Mouse (Mus musculus) liver, adult 2 months (tissue): ENCODE measurements at regions not wholly inside any gene's neighbourhood (a gene's known extent, or its start where the extent isn't known, plus 50 kb on each side); places are given as distances from the start of the nearest gene placed in this dataset.
"Not testable (repeated sequence)": the region's sequence is repeated elsewhere in the genome, so short reads cannot be mapped to it uniquely, and the experiment has no call there.

Experiments used
- DNase-seq: peaks from one replicate; pipeline ENCODE4 v3.0.0-alpha.2; 2011; ENCODE audit warnings: low read depth, low spot score; ENCODE audit errors: extremely low read depth
- H3K27ac ChIP-seq: fragments of 200-500 bp; replicated peaks from 2 replicates; pipeline ENCODE4 v1.5.1; 2012; ENCODE audit warnings: low read depth, mild to moderate bottlenecking, control low read depth, inconsistent platforms, low read length; ENCODE audit not compliant: insufficient read depth
- H3K27me3 ChIP-seq: fragments of 200-500 bp; 2 replicates; pipeline ENCODE4 v1.6.1; 2012; ENCODE audit warnings: mild to moderate bottlenecking, moderate library complexity, low read length, inconsistent platforms; ENCODE audit not compliant: control insufficient read depth, insufficient read depth
- H3K36me3 ChIP-seq: fragments of 200-500 bp; 2 replicates; pipeline ENCODE4 v1.6.1; 2012; ENCODE audit warnings: low read length, inconsistent platforms; ENCODE audit not compliant: control insufficient read depth, insufficient read depth
- H3K4me1 ChIP-seq: fragments of 200-500 bp; 2 replicates; pipeline ENCODE4 v1.6.1; 2011; ENCODE audit warnings: low read length; ENCODE audit not compliant: control insufficient read depth, insufficient read depth
- H3K4me3 ChIP-seq: fragments of 200-500 bp; 2 replicates; pipeline ENCODE4 v1.5.1; 2011; ENCODE audit warnings: low read depth, mild to moderate bottlenecking, control low read depth, low read length, moderate library complexity; ENCODE audit not compliant: insufficient read depth
- H3K79me2 ChIP-seq: fragments of 200-500 bp; 2 replicates; pipeline ENCODE4 v1.6.1; 2012; ENCODE audit warnings: inconsistent platforms, mild to moderate bottlenecking, low read length, moderate library complexity; ENCODE audit not compliant: control insufficient read depth, insufficient read depth
- H3K9ac ChIP-seq: fragments of 200-500 bp; 2 replicates; pipeline ENCODE4 v1.6.1; 2012; ENCODE audit warnings: low read depth, mild to moderate bottlenecking, control low read depth, inconsistent platforms, low read length
- CTCF ChIP-seq: fragments of 200-500 bp; IDR thresholded peaks from 2 replicates; pipeline ENCODE4 v1.5.1; 2011; ENCODE audit warnings: low read depth, low read length, control low read depth
- POLR2A ChIP-seq: fragments of 200-500 bp; IDR thresholded peaks from 2 replicates; pipeline ENCODE4 v1.6.1; 2011; ENCODE audit warnings: low read length, control low read depth; ENCODE audit not compliant: insufficient read depth; ENCODE audit errors: extremely low read depth
- WGBS: fragments of 180-500 bp; shearing (Covaris S2); methylation state at CpG from one replicate; pipeline ENCODE4 v1.1.7; 2018; 5-methylcytosine and 5-hydroxymethylcytosine counted together

DNA sequence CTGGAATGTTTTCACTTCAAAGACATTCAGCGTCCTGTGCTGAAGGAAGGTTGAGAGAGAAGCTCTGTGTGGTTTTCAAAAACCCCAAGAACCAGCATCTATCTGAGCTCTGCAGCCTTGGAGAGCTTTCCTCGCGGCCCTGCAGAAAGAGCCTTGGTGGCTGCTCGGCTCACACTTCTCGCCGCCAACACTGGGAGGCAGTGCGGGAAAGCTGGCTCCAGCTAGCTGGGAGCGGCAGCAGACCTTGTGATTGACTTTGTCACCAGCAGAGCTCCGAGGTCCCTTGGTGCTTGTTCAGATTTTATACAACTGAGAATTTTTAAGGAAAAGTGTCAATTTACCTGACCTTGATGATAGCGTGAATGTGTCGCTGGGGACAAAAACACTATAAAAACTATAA, 299.4 kb downstream of the Nkx6-1 start:
- no peak overlapping the region for H3K9ac ChIP-seq
- H3K27ac ChIP-seq, result no peak overlapping the region
- no peaks in the 10 kb centered on the region; the same call in 1 of the 2 replicates for H3K27me3 ChIP-seq
- H3K36me3 ChIP-seq, result no peaks in the 10 kb centered on the region
- no peak overlapping the region for H3K4me3 ChIP-seq
- H3K79me2 ChIP-seq, result no peaks in the 10 kb centered on the region
- no peaks in the 10 kb centered on the region for H3K4me1 ChIP-seq
- WGBS, result 17% methylated on average over 11 of the region's 11 CpGs
- DNase-seq, result no peak
- TF ChIP-seq POLR2A, result no peak
- no peak for TF ChIP-seq CTCF

DNA sequence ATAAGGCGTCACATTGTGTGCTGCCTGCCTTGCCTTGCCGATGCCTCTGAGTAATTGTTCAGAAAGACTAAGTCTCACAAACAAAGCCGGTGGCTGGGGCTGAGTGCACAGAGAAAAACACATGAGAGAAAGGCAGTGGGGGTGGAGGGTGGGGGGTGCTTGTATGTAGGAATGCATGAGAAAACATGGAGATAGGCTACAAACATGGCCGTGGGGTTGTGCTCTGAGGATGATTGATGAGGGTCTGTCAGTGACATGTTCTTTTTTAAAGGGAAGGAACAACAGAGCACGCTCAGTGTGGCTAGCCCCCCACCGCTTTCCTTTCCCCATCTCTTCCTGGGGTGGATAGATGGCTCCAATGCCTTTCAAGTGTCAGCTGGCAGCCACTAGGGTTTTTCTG, 304.8 kb downstream of the Nkx6-1 start:
- TF ChIP-seq POLR2A (no peak), CTCF (no peak)
- no peak overlapping the region for H3K9ac ChIP-seq
- no peaks in the 10 kb centered on the region for H3K27me3 ChIP-seq
- no peaks in the 10 kb centered on the region for H3K4me1 ChIP-seq
- WGBS, result 79% methylated on average over 6 of the region's 6 CpGs
- DNase-seq, result no peak
- no peak overlapping the region for H3K4me3 ChIP-seq
- no peak overlapping the region for H3K27ac ChIP-seq
- no peaks in the 10 kb centered on the region for H3K79me2 ChIP-seq
- H3K36me3 ChIP-seq, result no peaks in the 10 kb centered on the region

GRCm38 (mm10) chr5:101345406-101345805, 319.4 kb downstream of the Nkx6-1 start:
- Histone ChIP-seq H3K27me3 (no peaks in the 10 kb centered on the region), H3K79me2 (no peaks in the 10 kb centered on the region), H3K4me3 (no peak overlapping the region), H3K4me1 (no peaks in the 10 kb centered on the region), H3K27ac (no peak overlapping the region), H3K9ac (no peak overlapping the region), H3K36me3 (no peaks in the 10 kb centered on the region)
- no peak for DNase-seq
- no peak for TF ChIP-seq CTCF
- TF ChIP-seq POLR2A, result no peak
- 73% methylated on average over 3 of the region's 3 CpGs for WGBS

GRCm38 (mm10) chr5:101336361-101336760, 328.4 kb downstream of the Nkx6-1 start:
- DNase-seq, H3K36me3 ChIP-seq, H3K4me3 ChIP-seq, H3K27ac ChIP-seq, H3K27me3 ChIP-seq, H3K9ac ChIP-seq, H3K79me2 ChIP-seq, H3K4me1 ChIP-seq: not testable (repeated sequence)
- 94% methylated on average over 1 of the region's 1 CpGs for WGBS

DNA sequence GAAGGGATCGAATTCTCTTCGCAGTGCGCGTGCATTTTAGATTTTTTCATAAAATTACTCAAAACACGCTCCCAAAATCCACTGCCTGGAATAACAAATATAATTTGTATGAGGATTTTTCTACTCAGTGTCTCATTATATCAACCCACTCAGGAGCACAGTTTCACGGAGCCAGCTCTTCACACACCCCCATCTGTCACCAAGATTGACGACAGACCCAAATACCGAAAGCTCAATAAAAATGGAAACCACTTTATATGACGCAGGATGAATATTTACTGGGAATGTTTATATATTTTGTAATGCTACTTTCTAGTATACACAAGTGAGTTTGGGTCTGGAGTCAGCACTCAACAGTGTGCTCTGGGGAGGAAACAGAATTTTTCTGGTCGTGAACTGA, 333.0 kb downstream of the Nkx6-1 start:
- Histone ChIP-seq H3K27me3 (no peaks in the 10 kb centered on the region), H3K36me3 (no peaks in the 10 kb centered on the region), H3K27ac (no peak overlapping the region), H3K4me1 (no peaks in the 10 kb centered on the region), H3K9ac (no peak overlapping the region), H3K79me2 (no peaks in the 10 kb centered on the region), H3K4me3 (no peak overlapping the region)
- TF ChIP-seq CTCF (no peak), POLR2A (no peak)
- 93% methylated on average over 10 of the region's 10 CpGs for WGBS
- DNase-seq, result no peak

- WGBS, result 55% methylated on average over 4 of the region's 4 CpGs
These were observed 338.7 kb downstream of the Nkx6-1 start for GRCm38 (mm10) chr5:101326122-101326521.

More at GRCm38 (mm10) chr5:101326122-101326521, 338.7 kb downstream of the Nkx6-1 start:
- Histone ChIP-seq H3K27ac (no peak overlapping the region), H3K36me3 (no peaks in the 10 kb centered on the region), H3K4me1 (no peaks in the 10 kb centered on the region), H3K79me2 (no peaks in the 10 kb centered on the region), H3K27me3 (no peaks in the 10 kb centered on the region), H3K9ac (no peak overlapping the region), H3K4me3 (no peak overlapping the region)
- DNase-seq, result no peak
- TF ChIP-seq CTCF (no peak), POLR2A (no peak)
